Mouse (Mus musculus) E14TG2a.4 (cell line): Measurements from ENCODE around the gene Fndc7.

Experiments used
- CTCF ChIP-seq: conservative IDR thresholded peaks from 2 replicates; pipeline ENCODE4 v1.5.1; 2014; ENCODE audit warnings: low read length
- NANOG ChIP-seq: IDR thresholded peaks from 2 replicates; pipeline ENCODE4 v1.6.1; 2014; ENCODE audit warnings: borderline replicate concordance, low read length, mixed read lengths
- POU5F1 ChIP-seq: IDR thresholded peaks from 2 replicates; pipeline ENCODE4 v1.6.1; 2014; ENCODE audit warnings: low read length, borderline replicate concordance

- TF ChIP-seq CTCF, result no peak
- no peak for TF ChIP-seq NANOG
- TF ChIP-seq POU5F1, result no peak
Measured at GRCm38 (mm10) chr3:108889908-108890307, at the start of gene Fndc7.
